Mouse (Mus musculus): Measurements from ENCODE around the gene Pramef12. TPM values are rescaled to one million over a fixed set of nuclear protein-coding genes. Genes with fewer than 3 reads are reported as not detected.

The Pramef12 gene
- total RNA-seq (2014; rRNA removed) (not detected in 2 replicates), polyA plus RNA-seq (2012; rRNA removed) (not detected in 2 replicates)

GRCm38 (mm10) chr4:144408290-144408689 is at the start of gene Pramef12:
Gene Pramef12 (minus strand): TSS chr4:144408464.
- TF ChIP-seq POLR2A (IDR thresholded peaks at IDR 0.05; ENCODE audit: extremely low read depth, insufficient read depth, low read length) (no peak), CTCF (IDR thresholded peaks at IDR 0.05; ENCODE audit: low read depth, low read length) (no peak)
- Histone ChIP-seq H3K36me3 (ENCODE audit: control insufficient read depth, insufficient read depth, low read length) (no peaks in the 10 kb centered on the region), H3K4me3 (ENCODE audit: insufficient read depth, low read depth, low read length) (no peak within 1 kb of the TSS), H3K79me2 (ENCODE audit: control insufficient read depth, insufficient read depth, low read length) (no peaks in the 10 kb centered on the region), H3K4me1 (ENCODE audit: control insufficient read depth, insufficient read depth, low read length) (no peaks in the 10 kb centered on the region), H3K27ac (replicated peaks; ENCODE audit: insufficient read depth, low read depth, low read length) (no peak within 1 kb of the TSS), H3K9ac (ENCODE audit: low read depth, low read length) (no peak within 1 kb of the TSS), H3K27me3 (ENCODE audit: control insufficient read depth, insufficient read depth, low read length) (peaks cover 2% of the 10 kb centered on the region; the same call in 1 of the 2 replicates)
- 79% methylated on average over 9 of the region's 9 CpGs for WGBS
- DNase-seq (ENCODE audit: extremely low read depth, low read depth, low spot score), result no peak

GRCm38 (mm10) chr4:144453217-144453616 is 45.0 kb upstream of the Pramef12 start, which contains the start of gene Gm9944:
Gene Gm9944 (minus strand): TSS chr4:144453317.
- H3K4me1 ChIP-seq (ENCODE audit: control insufficient read depth, insufficient read depth, low read length), result no peaks in the 10 kb centered on the region
- no peaks in the 10 kb centered on the region for H3K79me2 ChIP-seq (ENCODE audit: control insufficient read depth, insufficient read depth, low read length)
- WGBS, result 59% methylated on average over 2 of the region's 2 CpGs
- no peak for DNase-seq (ENCODE audit: extremely low read depth, low read depth, low spot score)
- H3K9ac ChIP-seq (ENCODE audit: low read depth, low read length), result no peak within 1 kb of the TSS
- H3K4me3 ChIP-seq (ENCODE audit: insufficient read depth, low read depth, low read length), result no peak within 1 kb of the TSS
- TF ChIP-seq POLR2A (IDR thresholded peaks at IDR 0.05; ENCODE audit: extremely low read depth, insufficient read depth, low read length) (no peak), CTCF (IDR thresholded peaks at IDR 0.05; ENCODE audit: low read depth, low read length) (no peak)
- no peaks in the 10 kb centered on the region for H3K27me3 ChIP-seq (ENCODE audit: control insufficient read depth, insufficient read depth, low read length)
- H3K36me3 ChIP-seq (ENCODE audit: control insufficient read depth, insufficient read depth, low read length), result no peaks in the 10 kb centered on the region
- no peak within 1 kb of the TSS for H3K27ac ChIP-seq (replicated peaks; ENCODE audit: insufficient read depth, low read depth, low read length)

- Histone ChIP-seq H3K4me3 (ENCODE audit: insufficient read depth, low read depth, low read length) (no peak overlapping the region), H3K27ac (replicated peaks; ENCODE audit: insufficient read depth, low read depth, low read length) (no peak overlapping the region), H3K36me3 (ENCODE audit: control insufficient read depth, insufficient read depth, low read length) (no peaks in the 10 kb centered on the region), H3K4me1 (ENCODE audit: control insufficient read depth, insufficient read depth, low read length) (no peaks in the 10 kb centered on the region), H3K79me2 (ENCODE audit: control insufficient read depth, insufficient read depth, low read length) (no peaks in the 10 kb centered on the region), H3K27me3 (ENCODE audit: control insufficient read depth, insufficient read depth, low read length) (no peaks in the 10 kb centered on the region), H3K9ac (ENCODE audit: low read depth, low read length) (no peak overlapping the region)
- 71% methylated on average over 2 of the region's 2 CpGs for WGBS
- TF ChIP-seq POLR2A (IDR thresholded peaks at IDR 0.05; ENCODE audit: extremely low read depth, insufficient read depth, low read length) (no peak), CTCF (IDR thresholded peaks at IDR 0.05; ENCODE audit: low read depth, low read length) (no peak)
- DNase-seq (ENCODE audit: extremely low read depth, low read depth, low spot score), result no peak
Measured at GRCm38 (mm10) chr4:144448546-144448945, 40.3 kb upstream of the Pramef12 start.

- 78% methylated on average over 1 of the region's 1 CpGs for WGBS
- Histone ChIP-seq H3K9ac (ENCODE audit: low read depth, low read length) (no peak overlapping the region), H3K27me3 (ENCODE audit: control insufficient read depth, insufficient read depth, low read length) (no peaks in the 10 kb centered on the region), H3K4me1 (ENCODE audit: control insufficient read depth, insufficient read depth, low read length) (no peaks in the 10 kb centered on the region), H3K79me2 (ENCODE audit: control insufficient read depth, insufficient read depth, low read length) (no peaks in the 10 kb centered on the region), H3K4me3 (ENCODE audit: insufficient read depth, low read depth, low read length) (no peak overlapping the region), H3K36me3 (ENCODE audit: control insufficient read depth, insufficient read depth, low read length) (no peaks in the 10 kb centered on the region), H3K27ac (replicated peaks; ENCODE audit: insufficient read depth, low read depth, low read length) (no peak overlapping the region)
- DNase-seq (ENCODE audit: extremely low read depth, low read depth, low spot score), result no peak
- TF ChIP-seq POLR2A (IDR thresholded peaks at IDR 0.05; ENCODE audit: extremely low read depth, insufficient read depth, low read length) (no peak), CTCF (IDR thresholded peaks at IDR 0.05; ENCODE audit: low read depth, low read length) (no peak)
Measured at GRCm38 (mm10) chr4:144441582-144441981, 33.3 kb upstream of the Pramef12 start.

- H3K27ac ChIP-seq (replicated peaks; ENCODE audit: insufficient read depth, low read depth, low read length), result no peak overlapping the region
- no peak overlapping the region for H3K9ac ChIP-seq (ENCODE audit: low read depth, low read length)
- TF ChIP-seq CTCF (IDR thresholded peaks at IDR 0.05; ENCODE audit: low read depth, low read length), result no peak
- no peak for TF ChIP-seq POLR2A (IDR thresholded peaks at IDR 0.05; ENCODE audit: extremely low read depth, insufficient read depth, low read length)
- no peaks in the 10 kb centered on the region for H3K27me3 ChIP-seq (ENCODE audit: control insufficient read depth, insufficient read depth, low read length)
- H3K79me2 ChIP-seq (ENCODE audit: control insufficient read depth, insufficient read depth, low read length), result no peaks in the 10 kb centered on the region
- H3K4me1 ChIP-seq (ENCODE audit: control insufficient read depth, insufficient read depth, low read length), result no peaks in the 10 kb centered on the region
- DNase-seq (ENCODE audit: extremely low read depth, low read depth, low spot score), result no peak
- WGBS, result 87% methylated on average over 4 of the region's 4 CpGs
- H3K4me3 ChIP-seq (ENCODE audit: insufficient read depth, low read depth, low read length), result no peak overlapping the region
- H3K36me3 ChIP-seq (ENCODE audit: control insufficient read depth, insufficient read depth, low read length), result no peaks in the 10 kb centered on the region
Measured at GRCm38 (mm10) chr4:144441095-144441494, 32.8 kb upstream of the Pramef12 start.

- H3K4me3 ChIP-seq (ENCODE audit: insufficient read depth, low read depth, low read length), result no peak within 1 kb of the TSS
- H3K36me3 ChIP-seq (ENCODE audit: control insufficient read depth, insufficient read depth, low read length), result no peaks in the 10 kb centered on the region
- no peaks in the 10 kb centered on the region for H3K79me2 ChIP-seq (ENCODE audit: control insufficient read depth, insufficient read depth, low read length)
- no peaks in the 10 kb centered on the region for H3K4me1 ChIP-seq (ENCODE audit: control insufficient read depth, insufficient read depth, low read length)
- no peak within 1 kb of the TSS for H3K9ac ChIP-seq (ENCODE audit: low read depth, low read length)
- no peak for DNase-seq (ENCODE audit: extremely low read depth, low read depth, low spot score)
- no peak within 1 kb of the TSS for H3K27ac ChIP-seq (replicated peaks; ENCODE audit: insufficient read depth, low read depth, low read length)
- H3K27me3 ChIP-seq (ENCODE audit: control insufficient read depth, insufficient read depth, low read length), result no peaks in the 10 kb centered on the region
- TF ChIP-seq CTCF (IDR thresholded peaks at IDR 0.05; ENCODE audit: low read depth, low read length) (no peak), POLR2A (IDR thresholded peaks at IDR 0.05; ENCODE audit: extremely low read depth, insufficient read depth, low read length) (no peak)
Measured at GRCm38 (mm10) chr4:144438672-144439071, 30.4 kb upstream of the Pramef12 start, which contains the start of gene 1700012P22Rik. Gene 1700012P22Rik (minus strand): TSS chr4:144438772.

Measured in liver, adult 2 months (tissue).